Comparison of ENCODE assay signal across 9 mouse cellular contexts in genomic region chr16:30405925-30406670, GRCm38 (mm10). TPM values are rescaled to one million over a fixed set of nuclear protein-coding genes. Genes with fewer than 3 reads are reported as not detected.
DNase-seq lines count a peak whose midpoint lies in the region; ATAC-seq lines count a peak whose summit lies in the region.
"Had no signal": no experiment of that assay in that cellular context is flagged by ENCODE, and none has a peak within 500 bp of the region (broad histone marks: within the 10 kb centered on the region; RNA-seq: fewer than 3 reads in every experiment).

Gene Atp13a3, minus strand, starts transcription at chr16:30405975.

- no peak for DNase-seq in forebrain, embryonic 10.5 days (ENCODE audit: extremely low spot score, low spot score)
- DNase-seq in forebrain, embryonic 14.5 days (ENCODE audit: low spot score) = no peak
- no peak for DNase-seq in neural tube, embryonic 10.5 days (ENCODE audit: extremely low spot score, low spot score)
- DNase-seq in heart, postnatal 14 days = no peak
- no peak for DNase-seq in urinary bladder, adult 18-20 months (ENCODE audit: low spot score in 2 of 2)
- DNase-seq in right cerebral cortex, adult 2 months (ENCODE audit: low spot score in 2 of 2) = no peak

- no peak within 1 kb of the TSS for H3K9ac ChIP-seq in forebrain, embryonic 14.5 days (ENCODE audit: low read length)
- H3K9ac ChIP-seq in neural tube, embryonic 12.5 days = no peak within 1 kb of the TSS
- H3K9ac ChIP-seq: heart, embryonic 13.5 days had no signal

- H3K4me2 ChIP-seq in forebrain, embryonic 14.5 days (ENCODE audit: low read length) = no peak within 1 kb of the TSS
- H3K4me2 ChIP-seq in neural tube, embryonic 12.5 days (replicated peaks) = no peak within 1 kb of the TSS
- H3K4me2 ChIP-seq: heart, embryonic 13.5 days had no signal

- H3K36me3 ChIP-seq in forebrain, embryonic 10.5 days (replicated peaks) = no peaks in the 10 kb centered on the region
- no peaks in the 10 kb centered on the region for H3K36me3 ChIP-seq in forebrain, embryonic 14.5 days (ENCODE audit: control insufficient read depth, insufficient read depth, low read length)
- H3K36me3 ChIP-seq in neural tube, embryonic 12.5 days = no peaks in the 10 kb centered on the region
- no peaks in the 10 kb centered on the region for H3K36me3 ChIP-seq in macrophage (ENCODE audit: inconsistent target)
- H3K36me3 ChIP-seq: heart, embryonic 13.5 days had no signal

- H3K9me3 ChIP-seq in forebrain, embryonic 10.5 days = no peaks in the 10 kb centered on the region
- no peaks in the 10 kb centered on the region for H3K9me3 ChIP-seq in forebrain, embryonic 14.5 days (replicated peaks; ENCODE audit: control insufficient read depth, low read length)
- no peaks in the 10 kb centered on the region for H3K9me3 ChIP-seq in neural tube, embryonic 12.5 days
- H3K9me3 ChIP-seq: heart, embryonic 13.5 days had no signal

- ATAC-seq in forebrain, embryonic 14.5 days = no peak
- no peak for ATAC-seq in neural tube, embryonic 12.5 days (ENCODE audit: low FRiP score, low read depth)

- no peaks in the 10 kb centered on the region for H3K4me1 ChIP-seq in forebrain, embryonic 10.5 days
- H3K4me1 ChIP-seq in forebrain, embryonic 14.5 days (ENCODE audit: control insufficient read depth, insufficient read depth, low read length) = no peaks in the 10 kb centered on the region
- no peaks in the 10 kb centered on the region for H3K4me1 ChIP-seq in neural tube, embryonic 12.5 days
- H3K4me1 ChIP-seq: heart, embryonic 13.5 days had no signal

- H3K79me2 ChIP-seq in macrophage (ENCODE audit: inconsistent target) = no peaks in the 10 kb centered on the region

- 75% methylated on average over 11 of the region's 11 CpGs for WGBS in forebrain, embryonic 10.5 days
- 81% methylated on average over 11 of the region's 11 CpGs for WGBS in forebrain, embryonic 14.5 days
- 84% methylated on average over 10 of the region's 11 CpGs for WGBS in neural tube, embryonic 12.5 days
- 90% methylated on average over 10 of the region's 11 CpGs for WGBS in macrophage (ENCODE audit: missing documents)

- intact Hi-C loops in heart, postnatal 14 days (cut with DNase I) = no loop called here

- H3K27ac ChIP-seq in forebrain, embryonic 10.5 days = no peak within 1 kb of the TSS
- H3K27ac ChIP-seq in forebrain, embryonic 14.5 days (ENCODE audit: low read depth, low read length) = no peak within 1 kb of the TSS
- no peak within 1 kb of the TSS for H3K27ac ChIP-seq in neural tube, embryonic 12.5 days
- H3K27ac ChIP-seq in macrophage = no peak within 1 kb of the TSS
- H3K27ac ChIP-seq: heart, embryonic 13.5 days had no signal

- H3K4me3 ChIP-seq in forebrain, embryonic 10.5 days = no peak within 1 kb of the TSS
- no peak within 1 kb of the TSS for H3K4me3 ChIP-seq in forebrain, embryonic 14.5 days (ENCODE audit: low read depth, low read length)
- H3K4me3 ChIP-seq in neural tube, embryonic 12.5 days = no peak within 1 kb of the TSS
- H3K4me3 ChIP-seq in macrophage (ENCODE audit: inconsistent target) = no peak within 1 kb of the TSS
- H3K4me3 ChIP-seq: heart, embryonic 13.5 days had no signal

- no peaks in the 10 kb centered on the region for H3K27me3 ChIP-seq in forebrain, embryonic 10.5 days (ENCODE audit: poor library complexity, severe bottlenecking)
- no peaks in the 10 kb centered on the region for H3K27me3 ChIP-seq in forebrain, embryonic 14.5 days (replicated peaks; ENCODE audit: control insufficient read depth, insufficient read depth, low read length)
- no peaks in the 10 kb centered on the region for H3K27me3 ChIP-seq in neural tube, embryonic 12.5 days (replicated peaks)

RNA-seq across cellular contexts. Expression of gene Atp13a3, which starts in this region (rescaled TPM):
- polyA plus RNA-seq in forebrain, embryonic 10.5 days (2016; fragmentation: Nextera tagmentation; extraction: Ambion mirVana) = 9.9 and 10.5 TPM in 2 replicates
- 7.3 and 7.4 TPM in 2 replicates for polyA plus RNA-seq in forebrain, embryonic 14.5 days (2014; fragmentation: Nextera tagmentation; extraction: Ambion mirVana)
- polyA plus RNA-seq in neural tube, embryonic 12.5 days (2016; fragmentation: Nextera tagmentation; extraction: Ambion mirVana) = 13.0 and 13.3 TPM in 2 replicates
- total RNA-seq in heart, postnatal 14 days (2021) = 10 to 100 TPM; 60.8 to 66.6 TPM
- 100 to 1,000 TPM in 6 of 26 experiments, 10 to 100 TPM in 20; 38.8 to 239 (median 75.6) TPM for total RNA-seq in macrophage (2018; cell fraction: chromatin; rRNA removed)
- total RNA-seq in macrophage (2018; cell fraction: cytosol; rRNA removed) = 10 to 100 TPM; 18.8 to 75.6 (median 38.3) TPM
- 100 to 1,000 TPM in 9 of 26 experiments, 10 to 100 TPM in 17; 30.1 to 173 (median 83.2) TPM for total RNA-seq in macrophage (2018; cell fraction: nucleus; rRNA removed)
- polyA plus RNA-seq in macrophage (2018) = 26.9 to 42.2 TPM (median 30.1 TPM) in 3 replicates
